8 mouse cellular contexts compared by ENCODE assay signal in the genomic region with DNA sequence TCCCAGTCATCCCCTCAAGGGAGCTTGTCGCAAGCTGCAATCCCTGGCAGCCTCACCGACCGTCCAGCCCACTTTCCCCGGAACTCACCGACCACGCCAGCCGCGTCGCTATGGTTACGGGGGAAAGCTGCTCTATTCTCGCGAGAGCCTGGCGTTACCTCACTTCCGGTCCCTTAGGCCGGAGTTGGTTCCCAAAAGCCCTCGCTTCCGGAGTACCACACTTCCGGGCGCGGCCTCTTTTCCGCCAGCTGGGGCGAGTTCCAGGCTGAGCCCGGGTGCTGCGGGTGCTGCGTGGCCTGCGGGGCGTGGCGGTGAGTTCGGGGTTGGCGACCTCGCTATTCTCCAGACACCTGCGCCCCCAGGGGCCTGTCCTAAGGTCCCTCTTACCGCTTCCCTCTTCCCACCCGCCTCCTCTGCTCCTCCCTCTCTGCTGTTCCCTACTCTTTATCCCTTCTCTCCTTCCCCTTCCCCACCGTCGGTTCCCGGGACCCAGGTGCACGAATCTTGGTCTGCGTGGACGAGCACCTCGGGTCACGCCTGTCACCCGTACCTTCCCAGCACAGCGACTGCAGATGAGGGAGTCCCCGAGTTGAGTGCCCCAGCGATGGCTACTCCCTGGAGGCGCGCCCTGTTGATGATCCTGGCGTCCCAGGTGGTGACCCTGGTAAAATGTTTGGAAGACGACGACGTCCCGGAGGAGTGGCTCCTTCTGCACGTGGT. TPM values are rescaled to one million over a fixed set of nuclear protein-coding genes. Genes with fewer than 3 reads are reported as not detected.
DNase-seq lines count a peak whose midpoint lies in the region; ATAC-seq and TF ChIP-seq lines count a peak whose summit lies in the region.

A gene (minus strand): TSS at position 150 of the 720 bp plus-strand sequence.
A gene (plus strand): TSS at position 176 of the 720 bp plus-strand sequence.

- peak within 1 kb of the TSS; percentile 96 for H3K4me2 ChIP-seq in lung, postnatal 0 days (replicated peaks; ENCODE audit: low read depth, low read length)

- WGBS in hindbrain, embryonic 10.5 days = under 1% methylated on average over 54 of the region's 54 CpGs
- WGBS in lung, postnatal 0 days = under 1% methylated on average over 48 of the region's 54 CpGs

- TF ChIP-seq EP300 in lung, postnatal 0 days (IDR thresholded peaks at IDR 0.05) = peak; percentile 87

- peaks cover 26% of the 10 kb centered on the region for H3K36me3 ChIP-seq in hindbrain, embryonic 10.5 days
- no peaks in the 10 kb centered on the region for H3K36me3 ChIP-seq in lung, postnatal 0 days (ENCODE audit: insufficient read depth, low read length)

- TF ChIP-seq CTCF in lung, postnatal 0 days (IDR thresholded peaks at IDR 0.05) = peak; percentile 1; the same call in 1 of the 2 replicates

- H3K27ac ChIP-seq in hindbrain, embryonic 10.5 days = peak within 1 kb of the TSS; percentile 91
- peak within 1 kb of the TSS; percentile 86 for H3K27ac ChIP-seq in lung, postnatal 0 days (ENCODE audit: low read length)

- H3K27me3 ChIP-seq in hindbrain, embryonic 10.5 days (ENCODE audit: insufficient read depth, poor library complexity, severe bottlenecking) = no peaks in the 10 kb centered on the region
- no peaks in the 10 kb centered on the region for H3K27me3 ChIP-seq in lung, postnatal 0 days (replicated peaks; ENCODE audit: insufficient read depth, low read length)

- peak; percentile 91 for DNase-seq in MEL-GATA-1-ER (ENCODE audit: extremely low read depth, low read depth)
- DNase-seq in cerebellum, adult 8-10 months = peak; percentile 97
- DNase-seq in hindbrain, embryonic 10.5 days (ENCODE audit: low spot score) = peak; percentile 99
- peak; percentile 98 for DNase-seq in layer of hippocampus, adult 9-11 months
- peak; percentile 99 for DNase-seq in lung, postnatal 0 days (ENCODE audit: low spot score)
- peak; percentile 99 for DNase-seq in ovary, postnatal 14 days (ENCODE audit: low spot score)
- DNase-seq in thymus, postnatal 14 days = peak; percentile 98

- H3K9me3 ChIP-seq in hindbrain, embryonic 10.5 days = no peaks in the 10 kb centered on the region
- no peaks in the 10 kb centered on the region for H3K9me3 ChIP-seq in lung, postnatal 0 days (ENCODE audit: low read length)

- H3K9ac ChIP-seq in lung, postnatal 0 days (replicated peaks; ENCODE audit: low read depth) = peak within 1 kb of the TSS; percentile 86

- peak within 1 kb of the TSS; percentile 99 for H3K4me3 ChIP-seq in hindbrain, embryonic 10.5 days
- peak within 1 kb of the TSS; percentile 84 for H3K4me3 ChIP-seq in lung, postnatal 0 days (ENCODE audit: low read depth, low read length)

- peak; percentile 100 for ATAC-seq in frontal cortex, adult (ENCODE audit: low TSS enrichment)
- ATAC-seq in lung, postnatal 0 days = peak; percentile 99

- H3K4me1 ChIP-seq in hindbrain, embryonic 10.5 days (replicated peaks) = peaks cover 31% of the 10 kb centered on the region
- H3K4me1 ChIP-seq in lung, postnatal 0 days (ENCODE audit: insufficient read depth, low read depth, low read length) = peaks cover 9% of the 10 kb centered on the region; the same call in 1 of the 2 replicates

RNA-seq across cellular contexts. Expression of the first gene that starts in this region (rescaled TPM):
- 4.9 and 8.9 TPM in 2 replicates for polyA plus RNA-seq in hindbrain, embryonic 10.5 days (2016; fragmentation: Nextera tagmentation; extraction: Ambion mirVana)
- polyA plus RNA-seq in lung, postnatal 0 days (2015; fragmentation: Nextera tagmentation; extraction: Ambion mirVana) = 16.7 and 18.5 TPM in 2 replicates

RNA-seq across cellular contexts. Expression of the second gene that starts in this region (rescaled TPM):
- 28.1 TPM in 2 replicates for polyA plus RNA-seq in hindbrain, embryonic 10.5 days (2016; fragmentation: Nextera tagmentation; extraction: Ambion mirVana)
- 44.0 and 45.4 TPM in 2 replicates for polyA plus RNA-seq in lung, postnatal 0 days (2015; fragmentation: Nextera tagmentation; extraction: Ambion mirVana)

Comparison
In these comparisons a context has a peak if more than half of its experiments do, and no peak if none do; other contexts are left out.
1. Peak in every context shown above with its lines: DNase-seq, ATAC-seq, H3K4me3 ChIP-seq and H3K27ac ChIP-seq.